Mouse (Mus musculus) olfactory bulb, adult 2 months (tissue): Measurements from ENCODE around the gene Aqp12.

Experiments used
- CTCF ChIP-seq: fragments of 200-500 bp; IDR thresholded peaks from 2 replicates; pipeline ENCODE4 v1.5.1; 2012; ENCODE audit warnings: low read depth, mild to moderate bottlenecking, low read length, moderate library complexity; ENCODE audit not compliant: insufficient read depth
- POLR2A ChIP-seq: fragments of 200-500 bp; IDR thresholded peaks from 2 replicates; pipeline ENCODE4 v1.6.1; 2012; ENCODE audit warnings: mild to moderate bottlenecking, low read depth, low read length, moderate library complexity; ENCODE audit not compliant: insufficient read depth

DNA sequence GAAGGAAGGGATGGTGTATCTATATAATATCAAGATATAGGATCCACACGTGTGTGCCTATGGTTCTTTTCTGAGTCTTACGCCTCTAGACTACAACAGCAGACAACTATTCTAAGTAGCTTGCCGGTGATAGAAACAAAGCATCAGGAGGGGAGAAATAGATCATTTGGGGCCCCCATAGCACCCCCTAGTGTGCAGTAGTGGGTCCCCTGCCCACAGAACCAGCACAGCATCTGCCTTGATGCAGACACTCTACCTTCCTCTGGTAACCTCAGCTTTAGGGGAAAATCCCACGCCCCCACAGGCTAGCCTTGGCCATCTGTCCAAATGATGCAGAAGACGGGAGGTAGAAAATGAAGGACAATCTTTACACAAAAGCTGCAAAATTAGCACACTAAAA lies 21.1 kb upstream of the Aqp12 start:
- TF ChIP-seq CTCF (no peak), POLR2A (no peak)
